Mouse (Mus musculus) brain, embryonic 14.5 days (tissue): ENCODE data around the gene Chrdl2. TPM values are rescaled to one million over a fixed set of nuclear protein-coding genes. Genes with fewer than 3 reads are reported as not detected.

Experiments used
- DNase-seq: peaks from one replicate; pipeline ENCODE4 v3.0.0-alpha.2; 2011; ENCODE audit warnings: low read depth
- CTCF ChIP-seq: fragments of 200-500 bp; IDR thresholded peaks from 2 replicates; pipeline ENCODE4 v1.5.1; 2012; ENCODE audit warnings: inconsistent platforms, mild to moderate bottlenecking, moderate library complexity, borderline replicate concordance; ENCODE audit not compliant: insufficient read depth, insufficient read length; ENCODE audit errors: extremely low read depth
- POLR2A ChIP-seq: fragments of 200-500 bp; IDR thresholded peaks from 2 replicates; pipeline ENCODE4 v1.6.1; 2012; ENCODE audit warnings: mild to moderate bottlenecking, inconsistent platforms, borderline replicate concordance; ENCODE audit not compliant: poor library complexity, insufficient read depth, insufficient read length, severe bottlenecking; ENCODE audit errors: extremely low read depth
- polyA plus RNA-seq: library from polyadenylated mRNA; depleted of rRNA; stranded (reverse); fragments of >200 nt; gene quantifications from 2 replicates; pipeline ENCODE4 v1.2.3, GENCODE M21; 2012

Gene Chrdl2
- polyA plus RNA-seq, 1 experiment, result 0.21 TPM

- DNase-seq, result peak; percentile 75
These were observed 15.9 kb upstream of the Chrdl2 start for GRCm38 (mm10) chr7:99989844-99990760.

DNA sequence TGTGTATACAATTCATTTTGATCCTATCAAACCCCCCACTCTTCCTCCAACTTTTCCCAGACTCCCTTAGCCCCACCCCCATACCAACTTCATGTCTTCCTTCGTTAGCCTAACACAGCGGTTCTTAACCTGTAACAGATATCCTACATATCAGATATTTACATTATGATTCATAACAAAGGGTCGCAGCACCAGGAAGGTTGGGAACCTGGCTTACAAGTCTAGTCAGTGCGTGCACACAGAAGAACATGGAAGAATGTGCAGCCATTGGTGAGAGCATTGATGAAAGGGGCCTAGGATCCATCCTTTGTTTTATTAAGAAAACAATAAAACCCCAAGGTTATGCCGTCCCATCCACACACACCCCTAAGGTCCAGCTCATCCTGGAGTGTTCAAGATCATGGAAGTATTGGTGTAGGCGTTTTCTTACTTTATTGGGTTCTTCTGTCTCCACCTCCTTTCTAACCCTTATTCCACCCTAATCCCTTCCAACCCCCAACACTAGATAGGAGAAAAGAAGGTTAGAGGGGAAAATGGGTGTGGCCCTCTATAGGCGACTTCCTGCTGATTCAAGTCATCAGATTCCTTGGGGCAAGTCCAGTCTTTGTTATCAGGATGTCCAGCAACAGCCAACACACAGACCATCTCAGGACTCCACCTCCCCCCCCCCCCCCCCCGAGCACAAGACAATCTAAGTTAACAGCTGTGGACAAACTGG is 14.8 kb upstream of the Chrdl2 start:
- TF ChIP-seq CTCF, result no peak
- DNase-seq, result no peak

More at GRCm38 (mm10) chr7:99989844-99990760, 15.9 kb upstream of the Chrdl2 start:
- TF ChIP-seq CTCF, result peak; percentile 14; the same call in 1 of the 2 replicates
- TF ChIP-seq POLR2A, result no peak

GRCm38 (mm10) chr7:99993159-99993558 is 12.8 kb upstream of the Chrdl2 start:
- TF ChIP-seq CTCF, result no peak
- TF ChIP-seq POLR2A, result no peak
- no peak for DNase-seq

GRCm38 (mm10) chr7:99995186-99995585 is 10.8 kb upstream of the Chrdl2 start:
- TF ChIP-seq CTCF (no peak), POLR2A (no peak)
- DNase-seq, result no peak

DNA sequence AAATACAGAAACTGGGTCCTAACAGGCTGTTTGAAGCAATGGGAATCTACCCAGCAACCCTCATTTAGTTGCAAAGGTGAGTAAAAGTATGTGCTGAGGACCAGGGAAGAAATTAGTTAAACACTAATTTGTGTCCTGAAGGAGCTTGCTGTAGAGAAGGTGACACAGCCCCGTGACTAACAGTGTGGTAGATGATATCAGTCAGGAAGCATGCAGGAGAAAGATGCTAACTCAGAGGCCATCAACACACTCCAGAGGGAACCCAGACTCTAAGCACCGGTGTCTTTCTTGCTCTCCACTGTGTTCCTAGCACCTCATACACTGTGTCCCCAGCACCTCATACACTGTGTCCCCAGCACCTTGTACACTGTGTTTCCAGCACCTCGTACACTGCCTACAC is 7.3 kb upstream of the Chrdl2 start:
- TF ChIP-seq CTCF (no peak), POLR2A (no peak)
- DNase-seq, result no peak

DNA sequence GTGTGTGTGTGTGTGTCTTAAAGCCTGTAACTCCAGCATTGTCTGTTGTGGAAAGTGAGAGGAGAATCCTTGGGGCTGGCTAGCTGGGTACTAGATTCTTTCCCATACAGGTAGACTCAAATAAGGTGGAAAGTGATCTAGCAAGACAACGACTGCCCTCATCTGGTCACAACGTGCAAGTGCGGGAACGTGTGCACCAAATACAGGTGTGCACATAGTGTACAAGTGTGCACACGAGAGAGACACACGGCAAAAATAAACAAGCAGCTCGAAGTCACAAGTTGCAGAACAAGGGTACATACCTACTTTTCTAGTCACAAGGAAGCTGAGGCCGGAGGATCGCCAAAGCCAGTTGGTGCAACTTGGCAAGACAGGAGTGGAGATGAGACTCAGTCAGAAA is 2.2 kb upstream of the Chrdl2 start:
- DNase-seq, result no peak

DNA sequence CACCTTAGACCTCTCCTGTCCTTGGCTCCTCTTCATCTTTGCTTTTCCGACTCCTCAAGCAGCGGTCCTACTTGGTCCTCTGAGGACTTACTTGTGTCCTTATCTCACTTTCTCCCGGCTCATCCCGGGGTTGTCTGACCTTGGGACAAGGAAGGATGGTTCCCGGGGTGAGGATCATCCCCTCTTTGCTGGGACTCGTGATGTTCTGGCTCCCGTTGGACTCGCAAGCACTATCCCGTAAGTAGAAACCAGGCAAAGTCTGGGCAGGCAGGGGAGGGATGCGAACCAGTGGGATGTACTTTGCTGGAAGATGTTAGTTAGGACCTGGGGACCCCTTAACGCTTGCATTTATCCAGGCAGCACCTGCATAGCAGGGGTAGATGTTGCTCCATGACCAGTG is 439 bp downstream of the Chrdl2 start:
- no peak for DNase-seq

More for the DNA sequence above, 2.2 kb upstream of the Chrdl2 start:
- peak; percentile 49; the same call in 1 of the 2 replicates for TF ChIP-seq CTCF
- no peak for TF ChIP-seq POLR2A

GRCm38 (mm10) chr7:100008765-100009164 is 2.8 kb downstream of the Chrdl2 start:
- TF ChIP-seq POLR2A (no peak), CTCF (no peak)
- no peak for DNase-seq

More for the DNA sequence above, 439 bp downstream of the Chrdl2 start:
- TF ChIP-seq CTCF (no peak), POLR2A (no peak)

DNA sequence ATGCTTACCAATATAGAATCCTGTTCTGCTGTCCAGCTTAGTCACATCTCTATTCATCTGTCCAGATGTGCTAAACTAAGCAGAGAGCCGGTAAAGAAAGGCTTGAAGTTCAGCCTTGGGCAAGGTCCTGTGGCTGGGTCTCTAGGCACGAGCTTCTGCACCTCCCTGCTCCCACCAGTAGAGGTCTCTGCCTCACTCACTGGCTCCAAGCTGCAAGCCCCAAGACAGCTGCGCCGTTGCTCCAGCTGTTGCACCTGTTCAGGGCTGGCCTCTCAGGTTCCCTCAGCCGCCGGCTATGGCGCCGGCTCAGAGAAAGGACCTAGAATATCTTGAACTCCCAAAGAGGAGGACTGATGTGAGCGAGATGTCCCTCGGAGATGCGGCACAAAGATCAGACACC is 3.7 kb downstream of the Chrdl2 start:
- peak; percentile 71 for DNase-seq
- TF ChIP-seq POLR2A (no peak), CTCF (peak; percentile 89)

DNA sequence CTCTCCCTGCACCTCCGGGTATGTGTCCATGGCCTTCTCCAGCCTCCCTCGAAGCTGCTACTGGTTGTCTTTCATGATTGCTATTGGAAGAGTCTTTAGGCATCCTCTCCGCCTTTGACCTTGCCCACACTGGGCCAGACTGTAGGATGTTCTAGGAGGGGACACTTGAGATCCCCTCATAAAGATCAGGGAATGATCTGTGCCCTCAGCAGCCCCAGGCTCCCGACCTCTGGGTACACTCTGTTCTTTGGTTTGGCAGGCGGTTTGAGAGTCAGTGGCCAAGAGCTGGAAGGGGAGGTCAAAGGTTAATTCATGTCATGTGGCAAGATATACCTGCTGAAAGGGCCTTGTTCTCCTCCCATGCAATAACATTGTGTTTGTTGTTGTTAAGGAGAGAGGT is 4.7 kb downstream of the Chrdl2 start:
- TF ChIP-seq POLR2A (no peak), CTCF (no peak)
- DNase-seq, result no peak

- DNase-seq, result peak; percentile 68
- TF ChIP-seq POLR2A (no peak), CTCF (no peak)
These were observed 6.1 kb downstream of the Chrdl2 start for GRCm38 (mm10) chr7:100012085-100012484.
